Mouse (Mus musculus) c-Kit-positive CD71-negative TER-119-negative erythroid progenitor cells, embryonic 14.5 days (primary cell): Measurements from ENCODE around the gene H2afv.
"Not testable (repeated sequence)": the region's sequence is repeated elsewhere in the genome, so short reads cannot be mapped to it uniquely, and the experiment has no call there.

Experiments used
- DNase-seq: peaks from one replicate; pipeline ENCODE4 v3.0.0-alpha.2; 2013; ENCODE audit warnings: low read depth

H2afv gene

DNA sequence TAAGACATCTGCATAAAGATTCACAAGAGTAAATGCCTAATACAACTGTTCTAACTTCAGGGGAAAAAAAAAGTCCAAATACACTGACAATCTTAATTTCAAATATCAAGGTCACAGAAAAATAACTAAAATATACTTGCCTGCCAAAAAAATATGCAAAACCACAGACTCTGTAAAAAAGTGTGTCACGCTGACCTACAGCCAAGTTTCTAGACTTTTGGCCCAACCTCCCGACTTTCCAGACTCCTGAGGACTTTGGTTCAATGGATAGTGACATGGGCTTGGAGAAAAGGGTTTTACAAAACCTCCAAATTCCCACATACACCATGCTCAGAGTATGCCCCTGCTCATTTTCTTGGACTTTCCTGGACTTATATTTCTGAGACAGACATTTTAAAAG, 24.3 kb upstream of the H2afv start:
- DNase-seq = no peak

DNA sequence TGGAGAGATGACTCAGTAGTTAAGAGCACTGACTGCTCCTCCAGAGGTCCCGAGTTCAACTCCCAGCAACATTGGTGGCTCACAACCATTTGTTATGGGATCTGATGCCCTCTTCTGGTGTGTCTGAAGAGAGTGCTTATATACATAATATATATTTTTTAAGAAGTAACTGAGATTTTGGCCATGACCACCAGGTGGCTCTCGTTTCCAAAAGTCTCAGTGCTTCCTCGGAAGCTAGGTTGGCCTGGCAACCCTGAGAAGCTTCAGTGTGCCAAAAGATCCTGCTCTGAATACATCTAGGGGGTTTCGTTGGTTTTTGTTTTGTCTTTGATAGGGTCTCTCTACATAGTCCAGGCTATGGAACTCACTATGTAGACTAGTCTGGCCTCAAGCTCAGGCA, 20.9 kb upstream of the H2afv start:
- DNase-seq = peak; percentile 74

GRCm38 (mm10) chr11:6463159-6463837, 19.1 kb upstream of the H2afv start:
- DNase-seq = no peak

- DNase-seq = no peak
Observed at GRCm38 (mm10) chr11:6456083-6456482, 11.8 kb upstream of the H2afv start.

DNA sequence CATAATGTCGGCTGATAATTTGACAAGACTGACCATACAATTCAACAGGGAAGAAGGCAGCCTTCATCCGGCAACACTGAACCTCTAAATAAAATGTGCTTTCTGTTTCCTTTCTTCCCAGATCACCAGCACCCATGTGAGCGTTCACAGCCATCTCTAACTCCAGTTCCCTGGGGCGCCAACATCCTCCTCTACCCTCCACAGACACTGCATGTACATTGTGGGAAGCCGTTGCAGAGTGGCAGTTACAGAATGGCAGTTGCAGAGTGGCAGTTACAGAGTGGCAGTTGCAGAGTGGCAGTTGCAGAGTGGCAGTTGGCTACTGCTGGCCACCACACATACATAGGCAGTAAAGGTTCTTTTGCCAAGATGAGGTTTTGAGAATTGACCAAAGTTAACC, 3.9 kb upstream of the H2afv start:
- DNase-seq = not testable (repeated sequence)

GRCm38 (mm10) chr11:6447493-6447892, 3.2 kb upstream of the H2afv start:
- no peak for DNase-seq

DNA sequence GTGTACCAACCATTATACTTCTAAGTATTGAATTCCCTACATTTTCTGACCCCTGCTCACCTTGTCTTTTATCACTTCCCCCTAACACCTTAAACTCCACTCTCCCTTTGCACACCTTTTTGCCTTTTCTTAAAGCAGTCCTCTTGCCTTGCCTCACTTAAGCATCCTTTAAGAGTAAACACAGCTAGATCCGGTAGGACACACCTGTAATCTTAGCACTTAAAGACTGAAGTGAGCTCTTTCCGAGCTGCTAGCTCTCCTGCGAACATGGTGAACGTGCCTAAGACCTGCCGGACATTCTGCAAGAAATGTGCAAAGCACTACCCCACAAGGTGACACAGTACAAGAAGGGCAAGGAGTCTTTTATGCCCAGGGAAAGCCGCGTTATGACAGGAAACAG, 1.7 kb upstream of the H2afv start:
- no peak for DNase-seq

- no peak for DNase-seq
Observed at GRCm38 (mm10) chr11:6445441-6445840, 1.2 kb upstream of the H2afv start.

GRCm38 (mm10) chr11:6443727-6444076, 541 bp downstream of the H2afv start:
- no peak for DNase-seq

DNA sequence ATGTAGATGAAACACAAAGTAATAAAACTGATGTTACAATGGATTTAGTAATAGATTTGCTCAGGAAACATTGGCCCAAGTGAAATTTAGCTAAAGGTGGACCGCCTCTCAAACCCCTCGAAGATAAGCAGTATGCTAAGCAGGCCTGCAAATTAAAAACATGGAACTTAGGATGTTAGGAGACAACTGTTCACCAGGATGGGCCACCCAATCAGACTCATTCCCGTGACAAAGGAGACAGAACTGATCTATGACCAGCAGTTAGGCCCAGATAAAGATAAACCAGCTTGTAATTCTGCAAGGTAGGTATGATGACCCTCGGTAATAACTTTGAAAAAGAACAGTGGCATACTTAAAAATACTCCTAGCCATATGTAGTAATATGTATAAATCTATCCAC, 1.1 kb downstream of the H2afv start:
- DNase-seq = no peak

DNA sequence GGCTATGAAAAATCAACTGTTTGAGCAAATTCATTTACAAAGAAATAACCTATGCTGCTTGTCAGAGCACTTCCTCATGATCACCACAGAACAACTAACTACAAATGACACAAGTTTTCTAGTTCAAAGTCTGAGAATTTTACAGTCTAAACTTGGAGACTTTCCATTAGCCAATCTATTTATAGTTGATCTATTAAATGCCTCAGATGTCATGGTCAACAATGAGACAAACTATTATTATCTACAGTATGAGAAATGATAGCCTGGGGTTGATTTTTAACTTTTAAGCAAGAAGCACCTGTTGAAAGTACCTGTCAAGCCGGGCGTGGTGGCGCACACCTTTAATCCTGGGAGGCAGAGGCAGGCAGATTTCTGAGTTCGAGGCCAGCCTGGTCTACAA, 1.7 kb downstream of the H2afv start:
- no peak for DNase-seq

- DNase-seq = no peak
Observed at GRCm38 (mm10) chr11:6440171-6440570, 4.1 kb downstream of the H2afv start.

- no peak for DNase-seq
Observed at GRCm38 (mm10) chr11:6437667-6438066, 6.6 kb downstream of the H2afv start.

DNA sequence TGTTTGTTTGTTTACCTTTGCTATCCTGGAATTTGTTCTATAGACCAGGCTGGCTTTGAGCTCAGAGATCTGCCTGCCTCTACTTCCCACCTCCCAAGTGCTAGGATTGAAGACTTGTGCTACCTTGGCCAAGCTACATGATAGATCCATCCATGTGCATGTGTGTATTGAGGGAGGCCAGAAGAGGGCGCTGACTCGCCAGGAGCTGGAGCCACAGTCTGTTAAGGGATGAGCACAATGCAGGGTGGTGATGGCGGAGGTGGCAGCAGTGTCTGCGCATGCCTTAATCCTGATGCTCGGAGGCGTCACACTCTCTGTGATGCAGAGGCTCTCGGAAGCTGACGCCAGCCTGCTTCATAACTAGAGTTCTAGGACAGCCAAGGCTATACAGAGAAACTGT, 7.8 kb downstream of the H2afv start:
- DNase-seq = no peak

DNA sequence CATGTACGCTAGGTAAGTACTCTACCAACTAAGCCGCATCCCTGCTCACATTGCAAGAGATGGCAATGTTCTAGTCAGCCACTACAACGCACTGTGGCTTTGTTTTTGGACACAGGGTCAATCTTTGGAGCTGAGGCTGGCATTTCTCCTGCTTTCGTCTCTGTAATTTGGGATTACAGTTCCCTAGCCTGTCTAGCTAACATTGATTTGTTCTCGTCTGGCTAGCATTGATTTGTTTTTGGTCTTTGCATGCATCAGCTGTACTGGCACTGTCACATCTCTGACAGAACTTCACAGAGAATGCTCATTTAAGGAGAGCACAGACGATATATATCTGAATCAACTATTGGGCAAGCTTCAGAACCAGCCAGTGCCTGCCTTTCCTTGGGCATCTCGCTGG, 14.1 kb downstream of the H2afv start:
- DNase-seq = no peak

GRCm38 (mm10) chr11:6420722-6421350, 23.4 kb downstream of the H2afv start:
- DNase-seq = no peak

GRCm38 (mm10) chr11:6420283-6420703, 23.9 kb downstream of the H2afv start:
- no peak for DNase-seq

DNA sequence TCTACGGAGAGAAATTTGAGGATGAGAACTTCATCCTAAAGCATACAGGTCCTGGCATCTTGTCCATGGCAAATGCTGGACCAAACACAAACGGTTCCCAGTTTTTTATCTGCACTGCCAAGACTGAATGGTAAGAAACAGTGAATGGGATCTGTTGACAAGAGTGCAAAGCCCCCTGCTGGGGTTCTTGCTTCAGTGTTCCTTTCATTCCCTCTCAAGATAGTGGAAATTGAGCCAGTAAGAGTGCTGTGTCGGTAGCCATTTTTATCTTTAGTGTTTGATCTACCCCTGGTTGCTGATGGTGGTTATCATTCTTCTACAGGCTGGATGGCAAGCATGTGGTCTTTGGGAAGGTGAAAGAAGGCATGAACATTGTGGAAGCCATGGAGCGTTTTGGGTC, 25.1 kb downstream of the H2afv start:
- not testable (repeated sequence) for DNase-seq

DNA sequence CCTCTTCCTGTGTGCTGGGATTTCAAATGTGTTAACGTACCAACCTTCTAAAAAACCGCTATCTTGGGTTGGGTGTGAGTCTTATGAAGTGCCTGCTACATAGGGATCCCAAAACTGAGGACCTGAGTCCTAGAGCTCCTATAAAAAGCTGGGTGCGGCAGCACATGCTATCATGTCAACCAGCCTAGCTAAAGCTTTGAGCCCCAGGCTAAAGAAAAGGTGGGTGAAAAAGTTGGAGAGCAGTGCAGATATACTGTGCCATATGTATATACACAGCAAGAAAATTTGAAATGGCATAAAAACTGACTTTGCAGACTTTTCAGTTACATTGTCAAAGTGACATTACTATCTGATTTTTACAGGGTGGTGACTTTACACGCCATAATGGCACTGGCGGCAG, 25.5 kb downstream of the H2afv start:
- DNase-seq = no peak

- DNase-seq = no peak
Observed at GRCm38 (mm10) chr11:6417490-6417889, 26.8 kb downstream of the H2afv start.

DNA sequence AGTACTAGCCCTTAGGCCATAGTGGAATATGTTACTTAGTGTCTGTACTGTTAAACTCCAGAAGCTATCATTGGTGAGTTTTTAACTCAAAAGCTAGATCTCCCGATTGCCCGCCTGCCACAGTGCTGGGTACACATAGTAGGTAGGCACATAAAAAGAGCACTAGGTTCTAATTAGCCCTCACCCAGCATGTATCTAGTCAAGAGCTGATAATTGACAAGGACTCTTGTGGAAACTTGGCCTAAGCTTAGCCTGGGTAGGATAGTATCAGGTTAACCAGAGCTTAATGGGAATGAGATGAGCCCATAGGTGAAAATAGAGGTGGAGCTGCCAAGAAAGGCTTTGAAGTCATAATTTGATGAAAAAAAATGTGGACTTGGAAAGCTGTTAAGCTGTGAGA, 27.2 kb downstream of the H2afv start:
- DNase-seq = no peak

- DNase-seq = peak; percentile 56
Observed at GRCm38 (mm10) chr11:6416405-6417034, 27.7 kb downstream of the H2afv start.

DNA sequence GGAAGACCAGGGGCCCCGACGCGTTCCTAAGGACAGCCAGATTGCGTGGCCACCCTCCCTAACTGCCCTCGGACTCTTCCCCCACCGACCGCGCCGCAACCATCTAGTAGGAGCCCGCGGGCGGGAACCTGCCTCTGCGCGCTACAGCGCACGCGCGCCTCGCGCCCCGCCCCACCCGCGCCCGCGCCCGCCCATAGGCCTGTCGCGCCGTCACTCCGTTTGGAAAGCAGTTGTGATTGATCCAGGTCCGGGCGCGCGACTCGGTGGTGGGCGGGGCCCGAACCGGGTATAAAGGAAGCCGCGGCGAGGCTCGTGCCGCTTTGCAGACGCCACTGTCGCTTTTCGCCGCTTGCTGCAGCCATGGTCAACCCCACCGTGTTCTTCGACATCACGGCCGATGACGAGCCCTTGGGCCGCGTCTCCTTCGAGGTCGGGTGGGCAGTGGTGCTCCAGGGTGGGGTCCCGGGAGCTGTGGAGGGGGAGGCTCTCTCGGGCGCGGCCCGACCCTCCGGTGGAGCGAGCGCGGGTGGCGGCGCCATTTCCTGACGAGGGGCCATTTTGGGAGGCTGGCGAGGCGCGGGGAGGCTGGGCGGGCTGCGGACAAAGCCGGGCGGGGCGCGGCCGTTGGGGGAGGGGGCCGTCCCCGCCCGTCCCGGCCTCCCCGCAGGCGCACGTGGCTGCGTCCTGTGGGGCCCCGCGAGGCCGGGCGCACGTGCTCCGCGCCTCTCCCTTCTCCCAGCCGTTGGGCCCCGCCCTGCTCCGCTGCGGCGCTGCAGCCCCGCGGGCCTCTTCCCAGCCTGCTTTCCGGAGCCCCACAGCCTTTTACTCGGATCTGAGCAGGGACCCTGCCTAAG, 28.5 kb downstream of the H2afv start:
- peak; percentile 82 for DNase-seq
